Mouse (Mus musculus) midbrain, embryonic 12.5 days (tissue): ENCODE measurements around the gene Vmn1r74. TPM values are rescaled to one million over a fixed set of nuclear protein-coding genes. Genes with fewer than 3 reads are reported as not detected.
"Not testable (repeated sequence)": the region's sequence is repeated elsewhere in the genome, so short reads cannot be mapped to it uniquely, and the experiment has no call there.

Source experiments
- ATAC-seq: fragments of 200-750 bp; cut with Nextera tagmentation; 2 replicates; pipeline ENCODE4 v1.8.0; 2017; ENCODE audit warnings: low read depth, moderate TSS enrichment, moderate library complexity; ENCODE audit not compliant: low FRiP score
- H3K27ac ChIP-seq: fragments of 300-500 bp; sonication (generic); replicated peaks from 2 replicates; pipeline ENCODE4 v1.5.1; 2016; ENCODE audit warnings: mild to moderate bottlenecking
- H3K27me3 ChIP-seq: fragments of 300-500 bp; sonication (generic); 2 replicates; pipeline ENCODE4 v1.6.1; 2016; ENCODE audit warnings: mild to moderate bottlenecking
- H3K36me3 ChIP-seq: fragments of 300-500 bp; sonication (generic); 2 replicates; pipeline ENCODE4 v1.6.1; 2016
- H3K4me1 ChIP-seq: fragments of 300-500 bp; sonication (generic); 2 replicates; pipeline ENCODE4 v1.6.1; 2016
- H3K4me2 ChIP-seq: fragments of 300-500 bp; sonication (generic); replicated peaks from 2 replicates; pipeline ENCODE4 v1.6.1; 2016; ENCODE audit warnings: mild to moderate bottlenecking, moderate library complexity
- H3K4me3 ChIP-seq: fragments of 300-500 bp; sonication (generic); 2 replicates; pipeline ENCODE4 v1.5.1; 2016; ENCODE audit warnings: mild to moderate bottlenecking
- H3K9ac ChIP-seq: fragments of 300-500 bp; sonication (generic); replicated peaks from 2 replicates; pipeline ENCODE4 v1.6.1; 2016; ENCODE audit warnings: mild to moderate bottlenecking, moderate library complexity
- H3K9me3 ChIP-seq: fragments of 300-500 bp; sonication (generic); 2 replicates; pipeline ENCODE4 v1.6.1; 2016; ENCODE audit warnings: mild to moderate bottlenecking
- WGBS: fragments of 180-500 bp; shearing (Covaris S2); methylation state at CpG from one replicate; pipeline ENCODE4 v1.1.7; 2016; 5-methylcytosine and 5-hydroxymethylcytosine counted together
- polyA plus RNA-seq: library from polyadenylated mRNA; unstranded; fragments of >200 nt; fragmentation: Nextera tagmentation; extraction: Ambion mirVana; gene quantifications from 2 replicates; pipeline ENCODE4 v1.2.1, GENCODE M21; 2016

Vmn1r74 gene
- polyA plus RNA-seq: not detected in 2 replicates

DNA sequence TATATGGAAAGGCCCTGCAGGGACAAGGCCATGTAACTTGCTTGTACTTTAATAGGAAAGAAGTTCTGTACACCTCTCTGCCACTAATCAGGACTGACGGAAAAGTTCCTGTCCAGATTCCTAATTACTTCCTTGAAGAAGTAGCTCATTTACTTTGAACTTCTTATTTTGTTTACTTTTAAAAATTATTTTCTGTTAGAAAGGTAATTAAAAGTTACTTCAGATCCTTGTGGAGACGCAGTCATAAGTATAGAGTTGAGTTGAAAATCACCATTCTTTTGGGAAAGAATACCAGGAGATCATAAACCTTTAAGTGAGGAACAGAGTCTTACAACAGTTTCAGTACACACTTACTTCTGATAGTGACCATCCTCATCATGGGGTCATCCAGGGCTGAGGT, at the start of gene Vmn1r74:
Gene Vmn1r74 (plus strand): TSS at position 301 of the 400 bp plus-strand sequence.
- H3K4me2 ChIP-seq: no peak within 1 kb of the TSS
- H3K4me1 ChIP-seq: no peaks in the 10 kb centered on the region
- no peak within 1 kb of the TSS for H3K27ac ChIP-seq
- H3K36me3 ChIP-seq: no peaks in the 10 kb centered on the region
- H3K27me3 ChIP-seq: no peaks in the 10 kb centered on the region
- no peak within 1 kb of the TSS for H3K4me3 ChIP-seq
- peaks cover 20% of the 10 kb centered on the region; the same call in 1 of the 2 replicates for H3K9me3 ChIP-seq
- no peak for ATAC-seq
- H3K9ac ChIP-seq: no peak within 1 kb of the TSS
- WGBS: 74% methylated on average over 2 of the region's 2 CpGs

- Histone ChIP-seq H3K36me3 (no peaks in the 10 kb centered on the region), H3K4me2 (no peak overlapping the region), H3K27me3 (no peaks in the 10 kb centered on the region), H3K4me3 (no peak overlapping the region), H3K9ac (no peak overlapping the region), H3K9me3 (peaks cover 42% of the 10 kb centered on the region), H3K27ac (no peak overlapping the region), H3K4me1 (no peaks in the 10 kb centered on the region)
- no peak for ATAC-seq
These were observed 20.0 kb upstream of the Vmn1r74 start for GRCm38 (mm10) chr7:11813751-11814150.

- no peak overlapping the region for H3K4me2 ChIP-seq
- 86% methylated on average over 1 of the region's 1 CpGs for WGBS
- H3K27ac ChIP-seq: no peak overlapping the region
- no peak overlapping the region for H3K4me3 ChIP-seq
- H3K4me1 ChIP-seq: no peaks in the 10 kb centered on the region
- H3K9ac ChIP-seq: no peak overlapping the region
- no peaks in the 10 kb centered on the region for H3K27me3 ChIP-seq
- H3K36me3 ChIP-seq: no peaks in the 10 kb centered on the region
- no peak for ATAC-seq
- peaks cover 61% of the 10 kb centered on the region for H3K9me3 ChIP-seq
These were observed 11.6 kb upstream of the Vmn1r74 start for GRCm38 (mm10) chr7:11822166-11822565.

DNA sequence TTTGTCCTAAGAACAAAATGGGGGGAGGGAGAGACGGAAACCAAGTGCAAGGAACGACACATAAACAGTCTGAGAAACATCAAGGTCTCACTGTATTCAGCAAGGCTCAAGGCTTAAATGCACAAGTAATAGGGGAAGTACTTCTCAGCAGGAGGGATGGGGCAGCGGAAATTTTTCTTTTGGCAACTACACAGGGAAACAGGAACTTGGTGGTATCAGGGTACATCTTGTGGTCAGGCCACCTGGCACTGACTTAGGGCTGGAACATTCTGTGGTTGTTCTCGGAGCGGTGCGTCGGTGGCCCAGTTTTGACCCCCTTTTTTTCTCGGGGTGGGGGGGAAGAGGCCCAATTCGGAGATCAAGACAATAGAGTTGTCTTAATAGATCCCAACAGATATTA, 10.5 kb upstream of the Vmn1r74 start:
- WGBS: 88% methylated on average over 9 of the region's 9 CpGs
- H3K4me1 ChIP-seq, H3K4me3 ChIP-seq, H3K4me2 ChIP-seq, H3K9ac ChIP-seq, H3K27me3 ChIP-seq, H3K36me3 ChIP-seq, ATAC-seq, H3K27ac ChIP-seq: not testable (repeated sequence)
- peaks cover 50% of the 10 kb centered on the region for H3K9me3 ChIP-seq

DNA sequence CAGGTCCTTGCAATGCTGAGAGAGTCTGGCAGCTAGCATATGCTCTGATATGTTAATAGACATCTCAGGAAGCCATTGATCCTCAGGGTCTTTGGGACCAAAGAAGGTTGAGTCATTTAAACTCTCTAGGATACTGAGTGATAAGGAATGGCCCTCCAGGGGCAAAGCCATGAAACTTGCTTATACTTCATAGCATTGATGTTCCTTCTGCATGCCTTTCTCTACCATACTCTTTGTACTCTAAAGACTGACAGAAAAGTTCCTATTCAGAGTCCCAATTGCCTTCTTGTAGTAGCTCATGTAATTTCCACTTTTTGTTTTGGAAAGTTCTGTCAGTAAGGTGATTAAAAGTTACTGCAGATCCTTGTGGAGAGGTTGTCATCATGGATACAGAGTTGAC, 40.5 kb downstream of the Vmn1r74 start, which contains the start of gene Vmn1r75:
Gene Vmn1r75 (plus strand): TSS at position 301 of the 400 bp plus-strand sequence.
- Histone ChIP-seq H3K36me3 (no peaks in the 10 kb centered on the region), H3K4me1 (no peaks in the 10 kb centered on the region), H3K9me3 (peaks cover 9% of the 10 kb centered on the region; the same call in 1 of the 2 replicates), H3K4me3 (no peak within 1 kb of the TSS), H3K9ac (no peak within 1 kb of the TSS), H3K27ac (no peak within 1 kb of the TSS), H3K4me2 (no peak within 1 kb of the TSS), H3K27me3 (no peaks in the 10 kb centered on the region)
- ATAC-seq: no peak

Other genes starting within 250 kb of the Vmn1r74 start
- gene Zscan4-ps3, start 224.7 kb upstream of the Vmn1r74 start, polyA plus RNA-seq: not detected in 2 replicates
- gene Vmn1r72, start 153.8 kb upstream of the Vmn1r74 start, polyA plus RNA-seq: not detected in 2 replicates
- not detected in 2 replicates for gene Vmn1r73, start 103.7 kb upstream of the Vmn1r74 start, polyA plus RNA-seq
- not detected in 2 replicates for gene Vmn1r75, start 40.6 kb downstream of the Vmn1r74 start, polyA plus RNA-seq
- not detected in 2 replicates for gene Vmn1r76, start 104.2 kb downstream of the Vmn1r74 start, polyA plus RNA-seq
- not detected in 2 replicates for gene Vmn1r77, start 202.8 kb downstream of the Vmn1r74 start, polyA plus RNA-seq